Mouse (Mus musculus) midbrain, embryonic 16.5 days (tissue): Measurements from ENCODE around the gene Gm10912. TPM values are rescaled to one million over a fixed set of nuclear protein-coding genes. Genes with fewer than 3 reads are reported as not detected.
A peak's percentile ranks its signal among the peaks of the same experiment; 100 is the strongest.
"Not testable (repeated sequence)": the region's sequence is repeated elsewhere in the genome, so short reads cannot be mapped to it uniquely, and the experiment has no call there.

Experiments used
- ATAC-seq: fragments of 200-750 bp; cut with Nextera tagmentation; 2 replicates; pipeline ENCODE4 v1.8.0; 2017; ENCODE audit warnings: moderate TSS enrichment
- H3K27ac ChIP-seq: fragments of 300-500 bp; sonication (generic); 2 replicates; pipeline ENCODE4 v1.5.1; 2014; ENCODE audit warnings: mild to moderate bottlenecking, low read length, mixed read lengths
- H3K27me3 ChIP-seq: fragments of 300-500 bp; sonication (generic); 2 replicates; pipeline ENCODE4 v1.6.1; 2014; ENCODE audit warnings: low read depth, low read length, mixed read lengths; ENCODE audit not compliant: control insufficient read depth, insufficient read depth
- H3K36me3 ChIP-seq: fragments of 300-500 bp; sonication (generic); 2 replicates; pipeline ENCODE4 v1.6.1; 2014; ENCODE audit warnings: mild to moderate bottlenecking, low read length, moderate library complexity, mixed read lengths; ENCODE audit not compliant: control insufficient read depth, insufficient read depth
- H3K4me1 ChIP-seq: fragments of 300-500 bp; sonication (generic); 2 replicates; pipeline ENCODE4 v1.6.1; 2014; ENCODE audit warnings: mild to moderate bottlenecking, low read length, mixed read lengths; ENCODE audit not compliant: control insufficient read depth, insufficient read depth
- H3K4me2 ChIP-seq: fragments of 300-500 bp; sonication (generic); 2 replicates; pipeline ENCODE4 v1.6.1; 2014; ENCODE audit warnings: mild to moderate bottlenecking, low read length, mixed read lengths
- H3K4me3 ChIP-seq: fragments of 300-500 bp; sonication (generic); 2 replicates; pipeline ENCODE4 v1.5.1; 2014; ENCODE audit warnings: low read depth, mild to moderate bottlenecking, low read length, moderate library complexity, mixed read lengths
- H3K9ac ChIP-seq: fragments of 300-500 bp; sonication (generic); 2 replicates; pipeline ENCODE4 v1.6.1; 2014; ENCODE audit warnings: low read depth, low read length, mixed read lengths
- H3K9me3 ChIP-seq: fragments of 300-500 bp; sonication (generic); replicated peaks from 2 replicates; pipeline ENCODE4 v1.6.1; 2014; ENCODE audit warnings: mild to moderate bottlenecking, low read length, mixed read lengths; ENCODE audit not compliant: control insufficient read depth, poor library complexity, severe bottlenecking
- WGBS: fragments of 180-500 bp; shearing (Covaris S2); extraction: QIAGEN DNeasy Blood & Tissue Kit; methylation state at CpG from one replicate; pipeline ENCODE4 v1.1.7; 2014; 5-methylcytosine and 5-hydroxymethylcytosine counted together
- polyA plus RNA-seq: library from polyadenylated mRNA; unstranded; fragments of >200 nt; fragmentation: Nextera tagmentation; extraction: Ambion mirVana; gene quantifications from 2 replicates; pipeline ENCODE4 v1.2.1, GENCODE M21; 2015

Gm10912 gene
- polyA plus RNA-seq: not detected in 2 replicates

DNA sequence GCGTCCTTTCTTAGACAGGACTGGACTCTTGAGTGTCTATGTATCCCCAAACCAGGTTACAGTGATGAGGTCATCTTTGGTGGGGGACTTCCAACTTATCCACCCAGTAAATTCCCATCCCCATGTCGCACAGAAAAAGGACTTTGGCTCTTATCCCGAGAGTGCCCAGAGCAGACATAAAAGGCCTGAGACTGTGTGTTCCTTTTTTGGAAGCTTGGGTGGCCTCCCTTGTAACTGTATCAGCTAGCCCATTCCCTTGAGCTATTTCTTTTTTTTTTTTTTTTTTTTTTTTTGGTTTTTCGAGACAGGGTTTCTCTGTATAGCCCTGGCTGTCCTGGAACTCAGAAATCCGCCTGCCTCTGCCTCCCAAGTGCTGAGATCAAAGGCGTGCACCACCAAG, at the start of gene Gm10912:
TSS of gene Gm10912 (plus strand) at position 301 of the 400 bp plus-strand sequence.
- not testable (repeated sequence) for H3K4me2 ChIP-seq, H3K9me3 ChIP-seq, H3K27me3 ChIP-seq, ATAC-seq, H3K4me1 ChIP-seq, H3K4me3 ChIP-seq, H3K9ac ChIP-seq, H3K36me3 ChIP-seq, H3K27ac ChIP-seq
- WGBS: 94% methylated on average over 5 of the region's 6 CpGs

DNA sequence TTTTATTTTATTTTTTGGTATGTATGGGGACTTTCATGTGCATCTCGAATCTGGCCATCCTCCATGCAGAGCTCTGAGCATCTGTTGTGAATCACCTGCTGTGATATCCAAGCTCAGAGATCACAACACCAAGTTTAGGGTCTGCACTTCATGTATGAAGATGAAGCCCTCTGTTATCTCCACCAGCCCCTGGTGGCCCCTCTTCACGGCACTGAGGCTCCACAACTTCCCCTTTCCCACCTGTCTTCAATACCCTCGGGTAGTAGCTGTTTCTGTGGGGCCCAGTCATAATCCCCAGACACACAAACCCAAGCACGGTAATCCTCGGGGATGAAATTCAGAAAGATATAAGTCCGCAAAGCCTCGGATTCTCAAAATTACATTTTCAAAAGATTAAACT, 42.5 kb upstream of the Gm10912 start:
- H3K9me3 ChIP-seq: no peaks in the 10 kb centered on the region
- 0 out of 2 replicates have a peak, but pooled peaks cover 3% of the 10 kb centered on the region for H3K4me1 ChIP-seq
- no peak overlapping the region for H3K4me2 ChIP-seq
- WGBS: 80% methylated on average over 7 of the region's 7 CpGs
- no peak for ATAC-seq
- no peak overlapping the region for H3K27ac ChIP-seq
- H3K27me3 ChIP-seq: no peaks in the 10 kb centered on the region
- no peak overlapping the region for H3K4me3 ChIP-seq
- no peak overlapping the region for H3K9ac ChIP-seq
- H3K36me3 ChIP-seq: no peaks in the 10 kb centered on the region

DNA sequence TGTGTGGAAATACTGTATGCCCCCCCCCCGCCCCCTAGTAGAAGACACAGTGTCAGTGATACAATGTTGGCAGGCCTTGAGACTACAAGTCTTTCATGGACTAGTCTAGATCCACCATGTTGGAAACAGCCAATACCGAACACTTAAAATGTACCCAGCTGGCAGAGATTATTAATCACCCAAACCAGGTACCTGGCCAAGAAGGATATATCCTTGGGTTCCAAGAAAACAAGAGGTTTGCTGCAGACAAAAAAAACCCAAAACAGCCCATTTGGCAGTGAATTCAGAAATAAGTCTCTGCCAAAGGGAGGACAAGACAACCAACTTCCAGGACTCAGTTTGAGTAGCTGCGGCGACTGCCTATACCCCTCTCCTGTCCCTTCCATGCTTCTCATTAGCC, 41.0 kb upstream of the Gm10912 start:
- Histone ChIP-seq H3K4me1 (peaks cover 16% of the 10 kb centered on the region), H3K4me3 (no peak overlapping the region), H3K9me3 (no peaks in the 10 kb centered on the region), H3K27ac (no peak overlapping the region), H3K36me3 (no peaks in the 10 kb centered on the region), H3K27me3 (no peaks in the 10 kb centered on the region), H3K9ac (no peak overlapping the region), H3K4me2 (no peak overlapping the region)
- no peak for ATAC-seq
- WGBS: 88% methylated on average over 4 of the region's 4 CpGs

DNA sequence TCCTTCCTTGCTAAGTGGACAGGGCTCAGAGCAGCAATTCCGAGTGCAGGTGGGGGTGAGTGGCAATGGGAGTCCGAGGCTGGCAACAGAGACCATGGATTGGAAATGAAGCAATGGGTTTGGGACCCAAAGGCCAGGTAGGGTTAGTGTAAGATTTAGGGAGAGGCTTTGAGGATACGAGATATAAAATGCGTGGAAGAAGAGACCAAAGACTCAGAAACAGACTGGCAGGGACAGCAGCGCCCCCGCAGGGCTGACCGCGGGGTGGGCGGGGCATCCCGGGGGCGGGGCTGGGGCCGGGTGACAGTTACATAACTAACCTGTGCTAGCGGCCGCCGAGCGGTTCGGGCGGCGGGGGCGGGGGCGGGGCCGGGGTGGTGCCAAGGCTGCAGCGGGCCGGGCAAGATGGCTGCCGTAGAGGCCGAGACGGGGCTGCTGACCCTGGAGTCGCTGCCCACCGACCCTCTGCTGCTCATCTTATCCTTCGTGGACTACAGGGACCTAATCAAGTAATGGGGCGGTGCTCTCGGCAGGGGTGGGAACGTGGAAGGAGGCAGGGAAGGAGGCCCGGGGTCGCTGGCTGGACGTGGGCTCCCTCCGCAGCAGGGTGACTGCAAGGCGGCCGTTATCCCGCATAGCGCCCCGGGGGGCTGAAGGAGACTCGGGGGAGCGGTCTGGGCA, 38.0 kb upstream of the Gm10912 start, which contains the start of gene Fbxo3:
TSS of gene Fbxo3 (plus strand) at position 264 of the 681 bp plus-strand sequence.
- under 1% methylated on average over 40 of the region's 44 CpGs for WGBS
- ATAC-seq: peak; percentile 98
- no peaks in the 10 kb centered on the region for H3K9me3 ChIP-seq
- H3K27me3 ChIP-seq: no peaks in the 10 kb centered on the region
- H3K9ac ChIP-seq: peak within 1 kb of the TSS; percentile 98
- peak within 1 kb of the TSS; percentile 64 for H3K27ac ChIP-seq
- H3K36me3 ChIP-seq: 0 out of 2 replicates have a peak, but pooled peaks cover 2% of the 10 kb centered on the region
- peak within 1 kb of the TSS; percentile 76 for H3K4me2 ChIP-seq
- peaks cover 26% of the 10 kb centered on the region for H3K4me1 ChIP-seq
- peak within 1 kb of the TSS; percentile 87 for H3K4me3 ChIP-seq

DNA sequence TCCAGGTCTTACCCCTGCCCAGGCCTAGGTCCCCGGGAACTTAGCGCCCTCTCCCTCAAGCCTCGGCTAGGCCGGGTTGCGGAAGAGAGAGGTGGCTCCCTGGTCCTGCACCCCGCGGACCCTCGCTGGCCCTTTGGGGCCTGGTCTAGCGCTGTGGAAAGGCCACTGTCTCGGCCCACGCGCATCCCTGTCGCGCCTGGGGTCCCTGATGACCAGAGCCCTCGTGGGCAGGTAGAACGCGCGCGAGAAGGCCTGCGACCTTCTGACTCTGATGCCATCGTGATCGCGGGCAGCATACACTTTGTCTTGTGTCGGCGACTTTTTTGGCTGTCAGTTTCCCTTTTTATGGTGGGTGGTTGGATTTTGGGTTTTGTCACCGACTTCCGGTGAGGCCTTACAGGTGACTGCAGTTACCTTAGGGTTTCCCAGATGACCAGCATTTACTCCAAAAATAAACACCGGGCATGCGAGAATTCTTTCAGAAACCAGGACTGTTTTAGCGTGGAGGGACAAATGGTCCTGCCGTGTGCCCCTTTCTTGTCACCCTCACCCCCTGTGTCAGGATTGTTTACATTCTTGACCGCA, 37.4 kb upstream of the Gm10912 start, which contains the start of gene 4931422A03Rik:
TSS of gene 4931422A03Rik (minus strand) at position 223 of the 585 bp plus-strand sequence.
- Histone ChIP-seq H3K4me3 (peak within 1 kb of the TSS; percentile 87), H3K27ac (peak within 1 kb of the TSS; percentile 64), H3K27me3 (no peaks in the 10 kb centered on the region), H3K4me2 (peak within 1 kb of the TSS; percentile 76), H3K36me3 (0 out of 2 replicates have a peak, but pooled peaks cover 2% of the 10 kb centered on the region), H3K9ac (peak within 1 kb of the TSS; percentile 98), H3K9me3 (no peaks in the 10 kb centered on the region), H3K4me1 (peaks cover 26% of the 10 kb centered on the region)
- WGBS: under 1% methylated on average over 32 of the region's 32 CpGs
- ATAC-seq: peak; percentile 77

DNA sequence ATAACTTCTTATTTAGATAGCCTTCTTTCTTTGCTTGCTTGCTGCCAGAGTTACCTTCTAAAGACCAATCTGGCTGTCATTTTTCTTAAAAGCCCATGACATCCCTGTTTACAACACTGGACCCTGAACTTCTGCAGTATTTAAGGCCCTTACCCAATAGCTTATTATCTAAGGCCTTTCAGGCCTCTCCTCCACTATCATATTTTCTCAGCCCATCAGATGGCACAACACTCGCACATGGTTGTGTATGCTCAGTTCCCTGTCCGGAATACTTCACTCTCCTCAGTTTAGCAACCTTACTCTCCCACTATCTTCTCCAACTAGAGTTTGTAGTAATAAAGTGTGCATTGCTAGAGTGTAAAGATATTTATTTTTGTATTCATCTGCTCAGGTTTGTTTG, 36.6 kb upstream of the Gm10912 start:
- Histone ChIP-seq H3K27ac (no peak overlapping the region), H3K4me3 (peak overlapping the region; percentile 87), H3K4me1 (peaks cover 26% of the 10 kb centered on the region), H3K4me2 (peak overlapping the region; percentile 76), H3K9me3 (no peaks in the 10 kb centered on the region), H3K27me3 (no peaks in the 10 kb centered on the region), H3K9ac (peak overlapping the region; percentile 30; the same call in 1 of the 2 replicates), H3K36me3 (peaks cover 6% of the 10 kb centered on the region; the same call in 1 of the 2 replicates)
- 91% methylated on average over 2 of the region's 2 CpGs for WGBS
- no peak for ATAC-seq

DNA sequence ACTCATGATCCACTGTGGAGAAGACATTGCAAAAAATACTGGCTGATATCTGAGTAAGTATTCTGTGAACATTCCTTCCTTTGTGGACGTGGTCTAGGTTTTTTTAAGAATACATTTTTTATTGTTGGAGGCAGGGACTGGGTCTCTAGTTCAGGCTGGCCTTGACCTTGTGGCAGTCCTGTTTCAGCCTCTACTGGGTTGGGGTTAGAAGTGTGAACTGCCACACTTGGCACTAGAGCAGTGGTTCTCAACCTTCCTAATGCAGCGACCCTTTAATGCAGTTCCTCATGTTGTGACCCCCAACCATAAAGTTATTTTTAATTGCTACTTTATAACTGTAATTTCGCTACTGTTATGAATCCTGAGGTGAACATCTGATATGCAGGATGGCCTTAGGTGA, 35.2 kb upstream of the Gm10912 start:
- Histone ChIP-seq H3K27ac (no peak overlapping the region), H3K4me2 (no peak overlapping the region)
- WGBS: 86% methylated on average over 3 of the region's 3 CpGs

DNA sequence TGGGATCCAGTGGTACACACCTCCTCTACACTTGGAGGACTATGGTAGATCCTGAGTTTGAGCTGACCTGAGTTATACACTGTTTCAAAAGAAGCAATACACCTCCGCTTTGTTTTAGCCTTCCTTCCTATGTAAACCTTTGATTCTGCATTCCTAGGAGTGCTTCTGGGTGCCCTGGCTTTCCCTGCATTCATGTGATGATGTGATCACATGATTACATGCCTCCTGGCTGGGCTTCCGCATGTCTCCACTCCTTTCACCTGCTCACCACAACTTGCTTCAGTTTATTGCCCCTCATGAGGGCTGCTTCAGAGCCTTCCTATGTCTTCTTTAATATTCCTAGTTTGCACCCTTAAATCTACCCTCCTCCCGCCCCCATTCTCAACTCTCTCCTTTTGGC, 33.6 kb upstream of the Gm10912 start:
- Histone ChIP-seq H3K4me2 (no peak overlapping the region), H3K4me1 (peaks cover 26% of the 10 kb centered on the region), H3K36me3 (peaks cover 20% of the 10 kb centered on the region), H3K4me3 (no peak overlapping the region), H3K9me3 (no peaks in the 10 kb centered on the region), H3K27ac (no peak overlapping the region), H3K27me3 (no peaks in the 10 kb centered on the region), H3K9ac (no peak overlapping the region)
- WGBS: 91% methylated on average over 3 of the region's 3 CpGs
- no peak for ATAC-seq

More for the DNA sequence above, 35.2 kb upstream of the Gm10912 start:
- Histone ChIP-seq H3K36me3 (peaks cover 11% of the 10 kb centered on the region), H3K4me3 (no peak overlapping the region), H3K9me3 (no peaks in the 10 kb centered on the region), H3K9ac (no peak overlapping the region), H3K27me3 (no peaks in the 10 kb centered on the region), H3K4me1 (peaks cover 26% of the 10 kb centered on the region)
- no peak for ATAC-seq
